Mouse (Mus musculus): ENCODE results near the gene Nos1ap.

The Nos1ap gene

DNA sequence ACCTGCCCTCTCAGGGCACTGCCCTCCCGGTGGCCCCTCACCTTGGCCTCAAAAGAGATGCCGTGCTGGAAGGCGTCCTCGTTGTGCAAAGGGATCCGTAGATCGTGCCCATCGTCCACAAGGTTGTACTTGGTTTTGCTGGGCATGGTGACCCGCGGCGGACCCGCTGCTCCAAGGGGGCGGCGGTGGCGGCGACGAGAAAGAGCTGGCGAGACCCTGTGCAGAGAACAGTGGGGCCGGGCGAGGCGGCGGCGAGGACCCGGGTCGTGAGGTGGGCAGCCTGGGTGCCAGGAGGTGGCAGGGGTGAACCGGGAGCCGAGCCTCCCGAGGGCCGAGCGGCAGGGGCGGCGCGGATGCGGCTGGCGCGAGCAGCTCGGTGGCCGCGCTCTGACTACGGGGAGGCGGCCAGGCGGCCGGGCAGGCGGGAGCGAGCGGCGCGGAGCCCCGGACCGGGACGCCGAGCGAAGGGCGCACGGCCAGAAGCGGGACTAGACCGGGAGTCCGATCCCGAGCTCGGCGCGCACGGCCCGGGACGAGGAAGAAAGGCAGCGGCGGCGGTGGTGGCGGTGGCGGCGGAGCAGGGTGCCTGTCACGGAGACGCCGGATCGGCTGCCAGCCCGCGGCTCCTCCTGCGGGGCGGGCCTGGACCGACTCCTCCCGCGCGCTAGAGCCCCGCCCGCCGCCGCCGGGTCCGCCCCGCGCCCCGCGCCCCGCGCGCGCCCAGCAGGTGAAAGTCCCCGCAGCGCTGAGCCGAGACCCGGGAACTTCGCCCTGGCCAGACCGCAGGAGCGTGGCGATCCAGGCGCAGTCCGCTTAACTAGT is at the start of gene Nos1ap:
Nos1ap (minus strand) TSS at position 643 of the 822 bp plus-strand sequence.
- peak; percentile 92 for DNase-seq

GRCm38 (mm10) chr1:170638941-170639340 is 49.3 kb upstream of the Nos1ap start:
- DNase-seq: no peak

DNA sequence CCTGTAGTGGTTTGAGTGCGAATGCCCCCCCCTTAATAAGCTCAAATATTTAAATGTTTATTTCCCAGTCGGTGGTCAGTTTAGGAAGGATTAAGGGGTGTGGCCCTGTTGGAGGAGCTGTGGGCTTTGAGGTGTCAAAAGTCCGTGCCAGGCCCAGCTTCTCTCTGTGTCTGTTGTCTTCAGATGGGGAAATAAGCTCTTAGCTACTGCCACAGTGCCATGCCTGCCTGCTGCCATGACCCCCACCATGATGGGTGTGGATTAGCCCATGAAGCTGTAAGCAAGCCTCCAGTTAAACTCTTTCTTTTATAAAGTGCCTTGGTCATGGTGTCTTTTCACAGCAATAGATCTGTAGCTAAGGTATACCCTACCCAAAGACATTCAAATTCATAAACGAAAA is 43.2 kb upstream of the Nos1ap start:
- no peak for DNase-seq

- DNase-seq: peak; percentile 81
Observed at GRCm38 (mm10) chr1:170632385-170632784, 42.7 kb upstream of the Nos1ap start.

DNA sequence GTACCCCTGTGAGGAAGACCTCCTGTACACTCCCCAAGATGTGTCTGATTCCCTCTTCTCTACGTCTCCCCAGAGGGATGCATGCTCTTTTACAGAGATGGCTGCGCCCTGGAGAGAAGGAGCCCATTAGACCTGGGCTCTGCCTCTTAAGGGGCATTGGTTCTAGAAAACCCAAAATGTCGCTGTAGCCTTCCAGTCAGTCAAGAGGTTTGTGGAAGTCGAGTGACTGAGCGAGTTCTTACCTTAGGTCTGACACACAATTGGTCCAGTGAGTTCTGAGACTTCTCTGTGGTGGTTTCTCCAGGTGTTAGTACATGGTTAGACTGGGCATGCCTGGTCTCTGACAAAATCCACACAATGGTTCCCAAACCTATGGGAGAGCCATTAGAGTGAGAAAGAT is 41.9 kb upstream of the Nos1ap start:
- no peak for DNase-seq

DNA sequence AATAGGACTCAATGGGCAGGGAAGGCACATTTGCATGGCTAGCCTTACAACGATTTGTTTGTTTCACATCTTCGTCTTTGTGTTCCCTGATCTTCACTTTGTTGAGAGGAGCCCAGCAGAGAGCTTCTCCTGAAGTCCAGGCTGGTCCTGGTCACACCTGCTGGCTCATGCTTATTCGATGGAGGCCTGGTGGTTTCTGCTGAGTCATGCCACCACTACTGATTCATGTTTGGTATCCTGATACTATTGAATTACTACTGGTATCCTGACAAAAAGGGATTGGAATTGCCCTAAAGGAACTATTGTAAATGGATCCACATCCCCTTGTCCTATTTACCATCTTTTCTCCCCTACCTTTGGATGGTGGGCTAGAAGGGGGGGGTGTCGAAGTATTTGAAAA is 40.8 kb upstream of the Nos1ap start:
- DNase-seq: no peak

- no peak for DNase-seq
Observed at GRCm38 (mm10) chr1:170623432-170623831, 33.8 kb upstream of the Nos1ap start.

- DNase-seq: no peak
Observed at GRCm38 (mm10) chr1:170622934-170623333, 33.3 kb upstream of the Nos1ap start.

- no peak for DNase-seq
Observed at GRCm38 (mm10) chr1:170619686-170620374, 30.2 kb upstream of the Nos1ap start.

DNA sequence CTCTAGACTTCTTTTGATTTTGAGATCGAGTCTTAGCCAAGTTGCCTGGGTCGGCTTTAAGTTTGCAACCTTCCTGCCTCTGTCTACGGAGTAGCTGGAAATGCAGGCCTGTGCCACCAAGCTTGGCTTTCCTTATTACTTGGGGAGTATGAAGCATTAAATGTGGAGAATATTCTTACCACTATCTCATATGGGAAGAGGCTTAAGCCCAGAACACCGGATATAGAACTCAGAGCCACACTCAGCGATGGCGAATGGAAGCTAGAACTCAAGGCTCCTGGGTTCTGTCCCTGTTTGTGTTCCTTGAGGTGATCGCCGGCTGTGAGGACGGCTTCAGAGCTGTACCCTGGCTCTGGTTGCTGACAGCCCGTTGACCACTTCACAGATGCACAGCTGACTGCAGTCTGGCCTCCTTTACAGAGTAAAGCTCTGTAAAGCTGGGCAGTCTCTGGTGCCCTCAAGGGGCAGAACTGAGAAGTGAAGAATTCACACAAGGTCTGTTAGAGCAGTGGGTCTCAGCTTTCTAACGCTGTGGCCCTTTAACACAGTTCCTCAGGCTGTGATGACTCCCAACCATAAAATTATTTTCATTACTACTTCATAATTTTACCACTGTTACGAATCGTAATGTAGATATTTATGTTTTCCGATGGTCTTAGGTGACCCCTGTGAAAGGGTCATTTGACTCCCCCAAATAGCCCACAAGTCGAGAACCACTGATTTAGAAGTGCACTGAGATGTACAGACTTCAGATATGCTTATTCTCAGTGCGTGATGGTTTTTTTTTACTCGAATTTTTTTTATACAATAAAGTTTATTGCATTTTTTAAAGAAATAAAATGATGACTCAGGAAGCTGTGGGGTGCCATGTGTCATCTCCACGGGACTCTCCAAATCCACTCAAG is 23.6 kb upstream of the Nos1ap start:
- DNase-seq: peak; percentile 72

- DNase-seq: no peak
Observed at GRCm38 (mm10) chr1:170611631-170612030, 22.0 kb upstream of the Nos1ap start.

- DNase-seq: no peak
Observed at GRCm38 (mm10) chr1:170610695-170611094, 21.0 kb upstream of the Nos1ap start.

GRCm38 (mm10) chr1:170610289-170610688 is 20.6 kb upstream of the Nos1ap start:
- DNase-seq: no peak

- no peak for DNase-seq
Observed at GRCm38 (mm10) chr1:170609872-170610271, 20.2 kb upstream of the Nos1ap start.

DNA sequence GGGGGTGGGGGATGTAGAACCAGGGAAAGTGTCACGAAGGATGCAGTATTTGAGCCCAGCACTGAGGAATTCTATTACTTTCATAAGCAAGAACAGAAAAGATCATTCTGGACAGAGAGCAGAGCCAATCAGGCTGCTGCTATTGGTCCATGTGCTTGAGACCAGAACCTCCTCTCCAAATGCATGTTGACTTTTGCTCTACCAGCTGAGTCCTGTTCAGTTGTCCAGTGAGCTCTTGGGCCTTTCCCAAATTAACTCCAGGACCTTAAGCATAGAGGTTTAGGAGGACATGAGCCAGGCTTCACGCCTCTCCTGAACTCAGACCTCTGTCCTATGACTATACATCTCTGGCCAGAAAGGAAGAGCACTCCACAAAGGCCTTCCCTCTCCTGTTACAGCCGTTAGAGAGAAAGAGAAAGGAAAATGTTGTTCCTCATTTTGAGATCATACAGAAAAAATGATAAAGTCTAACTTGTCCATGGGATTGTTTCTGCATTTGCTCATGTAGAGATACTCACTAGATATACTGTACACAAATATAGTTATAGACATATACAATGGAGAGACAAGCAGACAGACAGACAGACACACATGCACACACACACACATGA is 18.9 kb upstream of the Nos1ap start:
- no peak for DNase-seq

- DNase-seq: no peak
Observed at GRCm38 (mm10) chr1:170607231-170607917, 17.7 kb upstream of the Nos1ap start.

- no peak for DNase-seq
Observed at GRCm38 (mm10) chr1:170605228-170606001, 15.8 kb upstream of the Nos1ap start.

DNA sequence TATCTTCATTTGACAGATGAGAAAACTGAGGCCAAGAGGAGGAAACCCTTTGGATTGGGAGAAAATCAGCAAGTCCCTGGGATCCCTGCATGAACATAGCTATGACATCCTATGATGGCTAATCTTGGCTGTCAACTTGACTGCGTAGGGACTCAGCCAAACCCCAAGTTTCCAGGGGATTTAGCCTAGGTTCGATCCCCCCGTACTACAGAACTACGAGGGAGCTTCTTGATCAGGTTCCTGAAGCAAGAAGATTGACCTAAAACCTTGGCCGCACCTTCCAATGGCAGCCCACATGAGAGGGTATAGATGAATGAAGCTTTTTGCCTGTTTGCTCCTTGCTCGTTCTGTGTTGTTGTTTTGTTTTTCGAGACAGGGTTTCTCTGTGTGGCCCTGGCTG is 4.9 kb upstream of the Nos1ap start:
- DNase-seq: no peak

GRCm38 (mm10) chr1:170590531-170590930 is 870 bp upstream of the Nos1ap start:
- no peak for DNase-seq

DNA sequence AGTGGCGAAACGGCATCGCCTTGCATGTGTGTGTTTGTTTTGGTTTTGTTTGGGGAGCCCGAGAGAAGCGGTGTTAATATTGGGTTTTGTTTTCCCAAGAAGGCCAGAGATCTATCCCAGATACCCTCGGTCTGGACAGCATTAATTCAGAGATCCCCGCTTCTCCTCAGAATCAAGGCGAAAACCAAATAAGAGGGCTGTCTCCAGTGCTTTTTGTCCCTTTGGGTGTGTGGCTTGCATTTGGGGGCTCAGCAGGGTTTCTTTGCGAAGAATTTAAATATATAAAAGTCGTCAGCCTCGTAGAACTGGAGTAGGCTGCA is 340 bp upstream of the Nos1ap start:
- DNase-seq: no peak

- no peak for DNase-seq
Observed at GRCm38 (mm10) chr1:170588879-170589218, 812 bp downstream of the Nos1ap start.

DNA sequence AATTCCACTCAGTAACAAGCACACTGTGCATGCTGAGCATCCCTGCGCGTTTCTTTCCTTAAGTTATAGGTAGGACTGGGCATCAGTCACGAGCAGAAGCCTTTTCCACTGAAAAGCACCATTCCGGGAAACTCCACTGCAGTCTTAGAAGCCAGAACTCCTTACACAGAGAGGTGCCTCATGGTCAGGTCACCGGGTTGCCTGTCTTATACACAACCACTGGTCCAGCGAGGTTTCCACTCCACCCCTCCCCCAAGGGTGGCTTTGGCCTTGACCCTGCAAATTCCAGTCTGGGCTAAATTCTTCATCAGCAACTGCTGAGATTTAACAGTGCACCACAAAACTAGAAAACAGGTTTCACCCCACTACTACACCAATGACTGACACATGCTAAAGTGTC is 1.3 kb downstream of the Nos1ap start:
- DNase-seq: peak; percentile 59

Measured in kidney, adult 18-20 months (tissue).